Mouse (Mus musculus) liver, embryonic 14.5 days (tissue): ENCODE results near the gene Olfr1445. TPM values are rescaled to one million over a fixed set of nuclear protein-coding genes. Genes with fewer than 3 reads are reported as not detected.

Experiments
- ATAC-seq: fragments of 200-750 bp; cut with Nextera tagmentation; 2 replicates; pipeline ENCODE4 v1.8.0; 2017; ENCODE audit warnings: moderate number of reproducible peaks, mild to moderate bottlenecking, moderate library complexity; ENCODE audit not compliant: insufficient read depth
- DNase-seq, 3 experiments: peaks; one replicate each; pipeline ENCODE4 v3.0.0-alpha.2; 2012 to 2013; ENCODE audit warnings: low read depth in 3 of 3, low spot score in 3 of 3
- H3K27ac ChIP-seq: fragments of 300-500 bp; sonication (generic); 2 replicates; pipeline ENCODE4 v1.5.1; 2014; ENCODE audit warnings: moderate library complexity, mild to moderate bottlenecking, control low read depth, inconsistent platforms
- H3K27me3 ChIP-seq: fragments of 300-500 bp; sonication (generic); 2 replicates; pipeline ENCODE4 v1.6.1; 2014; ENCODE audit warnings: mild to moderate bottlenecking, low read length, moderate library complexity; ENCODE audit not compliant: control insufficient read depth, insufficient read depth
- H3K36me3 ChIP-seq: fragments of 300-500 bp; sonication (generic); replicated peaks from 2 replicates; pipeline ENCODE4 v1.6.1; 2014; ENCODE audit warnings: low read depth; ENCODE audit not compliant: control insufficient read depth, insufficient read depth
- H3K4me1 ChIP-seq, 2 experiments: fragments of 200-500 bp in 1 of 2; fragments of 300-500 bp in 1 of 2; sonication (generic) in 1 of 2; replicated peaks; 2 replicates each; pipeline ENCODE4 v1.6.1; 2012 to 2014; ENCODE audit warnings: antibody characterized with exemption in 1 of 2, inconsistent platforms in 1 of 2, low read length in 1 of 2; ENCODE audit not compliant: control insufficient read depth in 2 of 2, insufficient read depth in 2 of 2
- H3K4me2 ChIP-seq: fragments of 300-500 bp; sonication (generic); 2 replicates; pipeline ENCODE4 v1.6.1; 2014; ENCODE audit warnings: low read depth, mild to moderate bottlenecking, control low read depth, moderate library complexity
- H3K4me3 ChIP-seq, 2 experiments: fragments of 200-500 bp in 1 of 2; fragments of 300-500 bp in 1 of 2; sonication (generic) in 1 of 2; 2 replicates each; pipeline ENCODE4 v1.5.1; 2012 to 2014; ENCODE audit warnings: low read depth in 2 of 2, low read length in 2 of 2, mild to moderate bottlenecking in 2 of 2, control low read depth in 1 of 2, inconsistent platforms in 1 of 2, moderate library complexity in 1 of 2; ENCODE audit not compliant: insufficient read depth in 1 of 2
- H3K9ac ChIP-seq: fragments of 300-500 bp; sonication (generic); replicated peaks from 2 replicates; pipeline ENCODE4 v1.6.1; 2014; ENCODE audit warnings: mild to moderate bottlenecking, control low read depth, moderate library complexity
- H3K9me3 ChIP-seq: fragments of 300-500 bp; sonication (generic); 2 replicates; pipeline ENCODE4 v1.6.1; 2016; ENCODE audit warnings: low read length, mixed read lengths; ENCODE audit not compliant: control insufficient read depth
- CTCF ChIP-seq: IDR thresholded peaks from 2 replicates; pipeline ENCODE4 v1.5.1; 2016; ENCODE audit warnings: antibody characterized with exemption, low read depth, control low read depth
- EP300 ChIP-seq: IDR thresholded peaks from 2 replicates; pipeline ENCODE4 v1.6.1; 2016; ENCODE audit warnings: antibody characterized with exemption, low read depth
- WGBS: fragments of 180-500 bp; shearing (Covaris S2); extraction: QIAGEN DNeasy Blood & Tissue Kit; methylation state at CpG from one replicate; pipeline ENCODE4 v1.1.7; 2014; ENCODE audit not compliant: insufficient replicate concordance; 5-methylcytosine and 5-hydroxymethylcytosine counted together
- polyA plus RNA-seq, 2 experiments: library from polyadenylated mRNA; depleted of rRNA in 1 of 2; stranded (reverse) in 1 of 2; unstranded in 1 of 2; fragments of >200 nt; fragmentation: Nextera tagmentation in 1 of 2; extraction: Ambion mirVana in 1 of 2; gene quantifications; 2 replicates each; pipeline versions ENCODE4 v1.2.1 to v1.2.3; 2012 to 2014

The Olfr1445 gene
- polyA plus RNA-seq, 2 experiments = not detected

- H3K36me3 ChIP-seq = no peaks in the 10 kb centered on the region
- no peak for TF ChIP-seq CTCF
- TF ChIP-seq EP300 = no peak
- no peak within 1 kb of the TSS for H3K9ac ChIP-seq
- ATAC-seq (no peak), DNase-seq (no peak)
- no peak within 1 kb of the TSS for H3K4me2 ChIP-seq
- no peaks in the 10 kb centered on the region for H3K27me3 ChIP-seq
- no peaks in the 10 kb centered on the region for H3K9me3 ChIP-seq
- 77% methylated on average over 1 of the region's 1 CpGs for WGBS
- H3K27ac ChIP-seq = no peak within 1 kb of the TSS
- no peak within 1 kb of the TSS for H3K4me3 ChIP-seq
- H3K4me1 ChIP-seq = no peaks in the 10 kb centered on the region
Measured at GRCm38 (mm10) chr19:12903643-12904042, 20.0 kb downstream of the Olfr1445 start, which contains the start of gene Olfr1447. Gene Olfr1447, minus strand, starts transcription at chr19:12903743.

DNA sequence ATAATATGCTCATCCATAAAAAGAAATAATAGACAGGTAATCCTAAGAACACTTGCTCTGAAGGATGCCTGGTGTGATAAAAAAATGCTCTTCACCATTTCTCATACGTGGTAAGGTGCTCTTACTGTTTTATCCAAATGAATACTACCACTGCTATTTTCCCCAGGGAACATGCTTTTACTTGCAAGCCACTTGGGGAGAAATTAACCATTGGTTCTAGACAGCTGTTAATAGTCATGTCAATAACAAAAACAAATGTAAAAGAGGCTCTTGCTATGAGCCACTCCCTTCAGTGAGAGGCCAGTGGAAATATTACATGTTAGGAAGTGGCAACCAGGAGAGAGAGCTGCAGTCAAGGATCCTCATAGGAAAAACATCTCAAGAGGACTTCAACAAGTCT is 40.7 kb downstream of the Olfr1445 start, which contains the start of gene Olfr1448:
Gene Olfr1448 (minus strand): TSS at position 101 of the 400 bp plus-strand sequence.
- TF ChIP-seq CTCF (no peak), EP300 (no peak)
- WGBS = 42% methylated on average over 1 of the region's 1 CpGs
- ATAC-seq = no peak

GRCm38 (mm10) chr19:12930540-12930939 is 46.9 kb downstream of the Olfr1445 start, which contains the start of gene Olfr1449:
Gene Olfr1449, plus strand, starts transcription at chr19:12930840.
- no peak for ATAC-seq
- no peaks in the 10 kb centered on the region for H3K4me1 ChIP-seq
- no peak within 1 kb of the TSS for H3K9ac ChIP-seq
- no peaks in the 10 kb centered on the region for H3K27me3 ChIP-seq
- TF ChIP-seq EP300 (no peak), CTCF (no peak)
- no peak within 1 kb of the TSS for H3K27ac ChIP-seq
- H3K4me2 ChIP-seq = no peak within 1 kb of the TSS
- no peak within 1 kb of the TSS for H3K4me3 ChIP-seq
- no peaks in the 10 kb centered on the region for H3K9me3 ChIP-seq
- DNase-seq = no peak
- no peaks in the 10 kb centered on the region for H3K36me3 ChIP-seq

More for the DNA sequence above, 40.7 kb downstream of the Olfr1445 start, which contains the start of gene Olfr1448:
- no peaks in the 10 kb centered on the region for H3K27me3 ChIP-seq
- DNase-seq = no peak
- H3K4me2 ChIP-seq = no peak within 1 kb of the TSS
- H3K9me3 ChIP-seq = no peaks in the 10 kb centered on the region
- H3K27ac ChIP-seq = no peak within 1 kb of the TSS
- H3K4me1 ChIP-seq = no peaks in the 10 kb centered on the region
- no peak within 1 kb of the TSS for H3K4me3 ChIP-seq
- no peaks in the 10 kb centered on the region for H3K36me3 ChIP-seq
- no peak within 1 kb of the TSS for H3K9ac ChIP-seq

Other genes starting within 250 kb of the Olfr1445 start
- not detected in 2 replicates for gene Olfr1442, start 213.4 kb upstream of the Olfr1445 start, polyA plus RNA-seq (2012; rRNA removed)
- gene Olfr1442, start 213.4 kb upstream of the Olfr1445 start, polyA plus RNA-seq (2014; fragmentation: Nextera tagmentation; extraction: Ambion mirVana) = not detected in 2 replicates
- not detected in 2 replicates for gene Olfr1443, start 205.7 kb upstream of the Olfr1445 start, polyA plus RNA-seq (2012; rRNA removed)
- not detected in 2 replicates for gene Olfr1443, start 205.7 kb upstream of the Olfr1445 start, polyA plus RNA-seq (2014; fragmentation: Nextera tagmentation; extraction: Ambion mirVana)
- 1.8 and 2.0 TPM in 2 replicates for gene Keg1, start 188.1 kb upstream of the Olfr1445 start, polyA plus RNA-seq (2012; rRNA removed)
- 2.7 and 4.6 TPM in 2 replicates for gene Keg1, start 188.1 kb upstream of the Olfr1445 start, polyA plus RNA-seq (2014; fragmentation: Nextera tagmentation; extraction: Ambion mirVana)
- 0.94 and 1.8 TPM in 2 replicates for gene Cntf, start 118.2 kb upstream of the Olfr1445 start, polyA plus RNA-seq (2012; rRNA removed)
- 0.35 and 0.72 TPM in 2 replicates for gene Cntf, start 118.2 kb upstream of the Olfr1445 start, polyA plus RNA-seq (2014; fragmentation: Nextera tagmentation; extraction: Ambion mirVana)
- 9.7 and 13.5 TPM in 2 replicates for gene Zfp91, start 87.7 kb upstream of the Olfr1445 start, polyA plus RNA-seq (2012; rRNA removed)
- 4.8 and 5.2 TPM in 2 replicates for gene Zfp91, start 87.7 kb upstream of the Olfr1445 start, polyA plus RNA-seq (2014; fragmentation: Nextera tagmentation; extraction: Ambion mirVana)
- 1.3 and 1.5 TPM in 2 replicates for gene Lpxn, start 87.7 kb upstream of the Olfr1445 start, polyA plus RNA-seq (2012; rRNA removed)
- gene Lpxn, start 87.7 kb upstream of the Olfr1445 start, polyA plus RNA-seq (2014; fragmentation: Nextera tagmentation; extraction: Ambion mirVana) = 2.2 and 2.7 TPM in 2 replicates
- not detected in 2 replicates for gene Gm5244, start 37.2 kb upstream of the Olfr1445 start, polyA plus RNA-seq (2012; rRNA removed)
- gene Gm5244, start 37.2 kb upstream of the Olfr1445 start, polyA plus RNA-seq (2014; fragmentation: Nextera tagmentation; extraction: Ambion mirVana) = not detected in 2 replicates
- gene Olfr1444, start 26.6 kb upstream of the Olfr1445 start, polyA plus RNA-seq (2012; rRNA removed) = not detected in 2 replicates
- not detected in 2 replicates for gene Olfr1444, start 26.6 kb upstream of the Olfr1445 start, polyA plus RNA-seq (2014; fragmentation: Nextera tagmentation; extraction: Ambion mirVana)
- gene Olfr1446, start 9.7 kb downstream of the Olfr1445 start, polyA plus RNA-seq (2012; rRNA removed) = not detected in 2 replicates
- not detected in 2 replicates for gene Olfr1446, start 9.7 kb downstream of the Olfr1445 start, polyA plus RNA-seq (2014; fragmentation: Nextera tagmentation; extraction: Ambion mirVana)
- gene Olfr1447, start 19.9 kb downstream of the Olfr1445 start, polyA plus RNA-seq (2012; rRNA removed) = not detected in 2 replicates
- gene Olfr1447, start 19.9 kb downstream of the Olfr1445 start, polyA plus RNA-seq (2014; fragmentation: Nextera tagmentation; extraction: Ambion mirVana) = not detected in 2 replicates
- gene Olfr1448, start 40.6 kb downstream of the Olfr1445 start, polyA plus RNA-seq (2012; rRNA removed) = not detected in 2 replicates
- gene Olfr1448, start 40.6 kb downstream of the Olfr1445 start, polyA plus RNA-seq (2014; fragmentation: Nextera tagmentation; extraction: Ambion mirVana) = not detected in 2 replicates
- gene Olfr1449, start 47.0 kb downstream of the Olfr1445 start, polyA plus RNA-seq (2012; rRNA removed) = not detected in 2 replicates
- gene Olfr1449, start 47.0 kb downstream of the Olfr1445 start, polyA plus RNA-seq (2014; fragmentation: Nextera tagmentation; extraction: Ambion mirVana) = not detected in 2 replicates
- not detected in 2 replicates for gene Olfr1450, start 66.4 kb downstream of the Olfr1445 start, polyA plus RNA-seq (2012; rRNA removed)
- not detected in 2 replicates for gene Olfr1450, start 66.4 kb downstream of the Olfr1445 start, polyA plus RNA-seq (2014; fragmentation: Nextera tagmentation; extraction: Ambion mirVana)
- gene Olfr1451, start 111.2 kb downstream of the Olfr1445 start, polyA plus RNA-seq (2012; rRNA removed) = not detected in 2 replicates
- gene Olfr1451, start 111.2 kb downstream of the Olfr1445 start, polyA plus RNA-seq (2014; fragmentation: Nextera tagmentation; extraction: Ambion mirVana) = not detected in 2 replicates
- gene Olfr1453, start 144.5 kb downstream of the Olfr1445 start, polyA plus RNA-seq (2012; rRNA removed) = not detected in 2 replicates
- gene Olfr1453, start 144.5 kb downstream of the Olfr1445 start, polyA plus RNA-seq (2014; fragmentation: Nextera tagmentation; extraction: Ambion mirVana) = not detected in 2 replicates
- gene Olfr1454, start 176.8 kb downstream of the Olfr1445 start, polyA plus RNA-seq (2012; rRNA removed) = not detected in 2 replicates
- gene Olfr1454, start 176.8 kb downstream of the Olfr1445 start, polyA plus RNA-seq (2014; fragmentation: Nextera tagmentation; extraction: Ambion mirVana) = not detected in 2 replicates
- not detected in 2 replicates for gene Olfr1457, start 214.0 kb downstream of the Olfr1445 start, polyA plus RNA-seq (2012; rRNA removed)
- gene Olfr1457, start 214.0 kb downstream of the Olfr1445 start, polyA plus RNA-seq (2014; fragmentation: Nextera tagmentation; extraction: Ambion mirVana) = not detected in 2 replicates
- gene Olfr1458, start 222.9 kb downstream of the Olfr1445 start, polyA plus RNA-seq (2012; rRNA removed) = not detected in 2 replicates
- gene Olfr1458, start 222.9 kb downstream of the Olfr1445 start, polyA plus RNA-seq (2014; fragmentation: Nextera tagmentation; extraction: Ambion mirVana) = not detected in 2 replicates